Mouse (Mus musculus) MEL (cell line): ENCODE data around the gene Cisd1. TPM values are rescaled to one million over a fixed set of nuclear protein-coding genes. Genes with fewer than 3 reads are reported as not detected.
A peak's percentile ranks its signal among the peaks of the same experiment; 100 is the strongest.

Experiments used
- DNase-seq: peaks from one replicate; pipeline ENCODE4 v3.0.0; 2011; ENCODE audit warnings: low read depth, low spot score
- H3K27ac ChIP-seq: 2 replicates; pipeline ENCODE4 v1.5.1; 2012; ENCODE audit warnings: low read depth, mild to moderate bottlenecking, control low read depth, low read length, moderate library complexity; ENCODE audit not compliant: control insufficient read depth
- H3K27me3 ChIP-seq, 2 experiments: fragments of 150-350 bp in 1 of 2; sonication (generic) in 1 of 2; 2 replicates each; pipeline ENCODE4 v1.6.1; 2012; ENCODE audit warnings: low read length in 2 of 2, mild to moderate bottlenecking in 2 of 2, improper control_type of control experiment in 1 of 2, moderate library complexity in 1 of 2; ENCODE audit not compliant: insufficient read depth in 2 of 2, control insufficient read depth in 1 of 2
- H3K36me3 ChIP-seq, 2 experiments: 2 replicates each; pipeline ENCODE4 v1.6.1; 2012 to 2014; ENCODE audit warnings: low read length in 2 of 2, improper control_type of control experiment in 1 of 2, inconsistent platforms in 1 of 2, mild to moderate bottlenecking in 1 of 2; ENCODE audit not compliant: insufficient read depth in 2 of 2, control insufficient read depth in 1 of 2
- H3K4me1 ChIP-seq, 2 experiments: fragments of 150-350 bp in 1 of 2; sonication (generic) in 1 of 2; 2 replicates each; pipeline ENCODE4 v1.6.1; 2012; ENCODE audit warnings: low read length in 2 of 2, improper control_type of control experiment in 1 of 2, mild to moderate bottlenecking in 1 of 2; ENCODE audit not compliant: insufficient read depth in 2 of 2, control insufficient read depth in 1 of 2
- H3K4me3 ChIP-seq, 2 experiments: fragments of 150-350 bp in 1 of 2; sonication (generic) in 1 of 2; 2 replicates each; pipeline ENCODE4 v1.5.1; 2012; ENCODE audit warnings: low read depth in 2 of 2, low read length in 2 of 2, mild to moderate bottlenecking in 2 of 2, moderate library complexity in 2 of 2, control low read depth in 1 of 2, improper control_type of control experiment in 1 of 2; ENCODE audit not compliant: control insufficient read depth in 1 of 2, insufficient read depth in 1 of 2
- H3K79me2 ChIP-seq: 2 replicates; pipeline ENCODE4 v1.6.1; 2012; ENCODE audit warnings: mild to moderate bottlenecking, low read length, moderate library complexity; ENCODE audit not compliant: control insufficient read depth, poor library complexity, insufficient read depth
- H3K9ac ChIP-seq: 2 replicates; pipeline ENCODE4 v1.6.1; 2012; ENCODE audit warnings: low read depth, mild to moderate bottlenecking, control low read depth, low read length, moderate library complexity; ENCODE audit not compliant: control insufficient read depth, poor library complexity, severe bottlenecking
- H3K9me3 ChIP-seq: fragments of 150-350 bp; sonication (generic); replicated peaks from 2 replicates; pipeline ENCODE4 v1.6.1; 2012; ENCODE audit warnings: mild to moderate bottlenecking, low read length, improper control_type of control experiment, moderate library complexity; ENCODE audit not compliant: insufficient read depth
- BHLHE40 ChIP-seq: IDR thresholded peaks from 2 replicates; pipeline ENCODE4 v1.6.1; 2012; ENCODE audit warnings: low read depth, mild to moderate bottlenecking, inconsistent platforms, low read length, improper control_type of control experiment, borderline replicate concordance
- CHD1 ChIP-seq: IDR thresholded peaks from 2 replicates; pipeline ENCODE4 v1.6.1; 2012; ENCODE audit warnings: low read depth, mild to moderate bottlenecking, inconsistent platforms, low read length, improper control_type of control experiment
- E2F4 ChIP-seq: IDR thresholded peaks from 2 replicates; pipeline ENCODE4 v1.6.1; 2011; ENCODE audit warnings: low read depth, low read length, improper control_type of control experiment, borderline replicate concordance
- ELF1 ChIP-seq: IDR thresholded peaks from 2 replicates; pipeline ENCODE4 v1.6.1; 2014; ENCODE audit warnings: low read depth, mild to moderate bottlenecking, inconsistent platforms, low read length, improper control_type of control experiment, moderate library complexity
- EP300 ChIP-seq, 2 experiments: IDR thresholded peaks; 2 replicates each; pipeline ENCODE4 v1.6.1; 2011; ENCODE audit warnings: improper control_type of control experiment in 2 of 2, low read length in 2 of 2, low read depth in 1 of 2, mild to moderate bottlenecking in 1 of 2
- GABPA ChIP-seq: IDR thresholded peaks from 2 replicates; pipeline ENCODE4 v1.6.1; 2012; ENCODE audit warnings: low read depth, mild to moderate bottlenecking, inconsistent platforms, low read length, improper control_type of control experiment, moderate library complexity
- GATA1 ChIP-seq: IDR thresholded peaks from 2 replicates; pipeline ENCODE4 v1.6.1; 2011; ENCODE audit warnings: low read depth, low read length, improper control_type of control experiment
- HCFC1 ChIP-seq: IDR thresholded peaks from 2 replicates; pipeline ENCODE4 v1.6.1; 2012; ENCODE audit warnings: low read depth, mild to moderate bottlenecking, inconsistent platforms, low read length, improper control_type of control experiment, moderate library complexity
- JUND ChIP-seq: IDR thresholded peaks from 2 replicates; pipeline ENCODE4 v1.6.1; 2011; ENCODE audit warnings: low read depth, mild to moderate bottlenecking, improper control_type of control experiment, low read length
- KAT2A ChIP-seq: conservative IDR thresholded peaks from 2 replicates; pipeline ENCODE4 v1.6.1; 2012; ENCODE audit warnings: low read depth, low read length, improper control_type of control experiment, inconsistent platforms
- MAFK ChIP-seq: IDR thresholded peaks from 2 replicates; pipeline ENCODE4 v1.6.1; 2011; ENCODE audit warnings: low read depth, mild to moderate bottlenecking, low read length, improper control_type of control experiment, borderline replicate concordance
- MAZ ChIP-seq: IDR thresholded peaks from 2 replicates; pipeline ENCODE4 v1.6.1; 2012; ENCODE audit warnings: low read depth, mild to moderate bottlenecking, inconsistent platforms, low read length, improper control_type of control experiment
- MEF2A ChIP-seq: IDR thresholded peaks from 2 replicates; pipeline ENCODE4 v1.6.1; 2014; ENCODE audit warnings: low read depth, mild to moderate bottlenecking, inconsistent platforms, low read length, improper control_type of control experiment; ENCODE audit not compliant: poor library complexity, insufficient replicate concordance, severe bottlenecking; ENCODE audit errors: extremely low read depth
- MYB ChIP-seq: IDR thresholded peaks from 2 replicates; pipeline ENCODE4 v1.6.1; 2011; ENCODE audit warnings: mild to moderate bottlenecking, low read depth, low read length, improper control_type of control experiment
- NRF1 ChIP-seq: IDR thresholded peaks from 2 replicates; pipeline ENCODE4 v1.6.1; 2014; ENCODE audit warnings: low read depth, mild to moderate bottlenecking, inconsistent platforms, low read length, improper control_type of control experiment, moderate library complexity; ENCODE audit not compliant: poor library complexity, insufficient read depth, severe bottlenecking
- POLR2A ChIP-seq, 2 experiments: IDR thresholded peaks; 2 replicates each; pipeline ENCODE4 v1.6.1; 2011 to 2012; ENCODE audit warnings: low read length in 2 of 2, mild to moderate bottlenecking in 2 of 2, control low read depth in 1 of 2, improper control_type of control experiment in 1 of 2, low read depth in 1 of 2, moderate library complexity in 1 of 2; ENCODE audit not compliant: control insufficient read depth in 1 of 2, insufficient read depth in 1 of 2, poor library complexity in 1 of 2
- RAD21 ChIP-seq: IDR thresholded peaks from 2 replicates; pipeline ENCODE4 v1.6.1; 2011; ENCODE audit warnings: mild to moderate bottlenecking, low read depth, low read length, improper control_type of control experiment
- SIN3A ChIP-seq: IDR thresholded peaks from 2 replicates; pipeline ENCODE4 v1.6.1; 2012; ENCODE audit warnings: low read length, improper control_type of control experiment, inconsistent platforms
- TCF12 ChIP-seq: IDR thresholded peaks from 2 replicates; pipeline ENCODE4 v1.6.1; 2014; ENCODE audit warnings: low read depth, mild to moderate bottlenecking, inconsistent platforms, low read length, improper control_type of control experiment, moderate library complexity
- UBTF ChIP-seq: IDR thresholded peaks from 2 replicates; pipeline ENCODE4 v1.6.1; 2012; ENCODE audit warnings: low read depth, mild to moderate bottlenecking, inconsistent platforms, low read length, improper control_type of control experiment, moderate library complexity, borderline replicate concordance; ENCODE audit not compliant: insufficient read depth
- ZNF384 ChIP-seq: IDR thresholded peaks from 2 replicates; pipeline ENCODE4 v1.6.1; 2012; ENCODE audit warnings: low read depth, mild to moderate bottlenecking, inconsistent platforms, low read length, improper control_type of control experiment
- polyA plus RNA-seq, 2 experiments: library from polyadenylated mRNA; stranded (reverse) in 1 of 2; unstranded in 1 of 2; fragments of >175 nt in 1 of 2; fragments of >200 nt in 1 of 2; gene quantifications; 2 replicates each; pipeline versions ENCODE4 v1.2.1 to v1.2.4; 2012; ENCODE audit warnings: low replicate concordance in 2 of 2, low read depth in 1 of 2; ENCODE audit not compliant: insufficient read length in 2 of 2, insufficient read depth in 1 of 2, missing spikeins in 1 of 2
- total RNA-seq: library from RNA; depleted of rRNA; stranded (reverse); fragments of 300-350 nt; gene quantifications from 2 replicates; pipeline ENCODE4 v1.2.3, GENCODE M21; 2012

Cisd1 gene
- total and polyA plus RNA-seq, 3 experiments, result 108 to 109 TPM; not detected in 1

DNA sequence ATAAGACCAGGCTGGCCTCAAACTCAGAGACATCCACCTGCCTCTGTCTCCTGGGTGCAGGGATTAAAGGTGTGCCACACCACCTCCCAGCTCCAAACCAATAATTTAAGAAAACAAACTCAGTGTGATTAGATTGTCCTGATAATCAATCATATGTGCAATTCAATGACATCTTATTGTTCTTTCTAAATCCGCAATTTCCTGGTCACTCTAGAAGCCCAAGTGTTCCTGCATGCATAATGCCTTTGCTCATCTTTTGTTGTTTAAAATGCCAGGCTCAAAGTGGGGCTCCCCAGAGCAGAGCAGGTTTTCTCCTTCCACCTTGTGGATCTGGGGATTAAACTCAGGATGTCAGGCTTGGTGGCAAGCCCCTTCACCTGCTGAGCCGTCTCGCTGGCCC lies 34.5 kb downstream of the Cisd1 start:
- H3K9me3 ChIP-seq, result no peaks in the 10 kb centered on the region
- no peaks in the 10 kb centered on the region for H3K79me2 ChIP-seq
- peaks cover 2 to 3% of the 10 kb centered on the region in 2 experiments; a peak in 2 of 4 replicates for H3K27me3 ChIP-seq
- no peak for DNase-seq
- no peak overlapping the region for H3K4me3 ChIP-seq
- TF ChIP-seq BHLHE40 (no peak), MEF2A (no peak), MAFK (no peak), RAD21 (no peak), JUND (no peak), MYB (no peak), KAT2A (no peak), E2F4 (no peak), SIN3A (no peak), HCFC1 (no peak), POLR2A (IDR thresholded peaks at IDR 0.05; ENCODE audit: control insufficient read depth in 1 of 2, insufficient read depth in 1 of 2, low read depth in 1 of 2, low read length in 2 of 2, poor library complexity in 1 of 2) (no peak), ELF1 (no peak), NRF1 (no peak), CHD1 (no peak), TCF12 (no peak), GATA1 (no peak), EP300 (IDR thresholded peaks at IDR 0.05; ENCODE audit: low read depth in 1 of 2, low read length in 2 of 2) (no peak), MAZ (no peak), GABPA (no peak), ZNF384 (no peak)
- no peaks in the 10 kb centered on the region; a peak in 1 of 4 replicates for H3K36me3 ChIP-seq
- no peaks in the 10 kb centered on the region for H3K4me1 ChIP-seq
- H3K9ac ChIP-seq, result no peak overlapping the region
- no peak overlapping the region for H3K27ac ChIP-seq

GRCm38 (mm10) chr10:71308199-71308598 lies 36.6 kb downstream of the Cisd1 start:
- H3K36me3 ChIP-seq, result no peaks in the 10 kb centered on the region; a peak in 1 of 4 replicates
- H3K27me3 ChIP-seq, result peaks cover 2% of the 10 kb centered on the region in 2 experiments; a peak in 1 of 4 replicates
- no peak overlapping the region for H3K9ac ChIP-seq
- no peaks in the 10 kb centered on the region for H3K4me1 ChIP-seq
- H3K79me2 ChIP-seq, result no peaks in the 10 kb centered on the region
- DNase-seq, result peak; percentile 81
- H3K4me3 ChIP-seq, result peak overlapping the region in 1 of 2 experiments; percentile 46; a peak in 2 of 4 replicates
- TF ChIP-seq GATA1 (peak; percentile 52; the same call in 1 of the 2 replicates), UBTF (no peak)
- H3K9me3 ChIP-seq, result no peaks in the 10 kb centered on the region
- no peak overlapping the region for H3K27ac ChIP-seq
